Mouse (Mus musculus) cortical plate, adult 2 months (tissue): ENCODE measurements around the gene Cebpzos.

Experiments used
- CTCF ChIP-seq: fragments of 200-500 bp; IDR thresholded peaks from 2 replicates; pipeline ENCODE4 v1.5.1; 2011; ENCODE audit warnings: mild to moderate bottlenecking, control low read depth, low read length; ENCODE audit not compliant: insufficient read depth; ENCODE audit errors: extremely low read depth
- POLR2A ChIP-seq: fragments of 200-500 bp; IDR thresholded peaks from 2 replicates; pipeline ENCODE4 v1.6.1; 2011; ENCODE audit warnings: mild to moderate bottlenecking, low read length, control low read depth; ENCODE audit not compliant: insufficient read depth; ENCODE audit errors: extremely low read depth

GRCm38 (mm10) chr17:78912861-78913281 lies 3.4 kb upstream of the Cebpzos start:
- TF ChIP-seq CTCF = no peak
- TF ChIP-seq POLR2A = no peak
